Mouse (Mus musculus) spleen, postnatal 14 days (tissue): ENCODE data around the gene Fbxl7.

Experiments
- DNase-seq, 2 experiments: peaks; one replicate each; pipeline ENCODE4 v3.0.0; 2021 to 2022; ENCODE audit warnings: low spot score in 2 of 2

Fbxl7 gene

GRCm38 (mm10) chr15:26895251-26895711, at the start of gene Fbxl7:
Gene Fbxl7, minus strand, starts transcription at chr15:26895580.
- DNase-seq: peak in 1 of 2 experiments; percentile 8

GRCm38 (mm10) chr15:26922026-26922425, 26.6 kb upstream of the Fbxl7 start:
- DNase-seq: no peak

GRCm38 (mm10) chr15:26913427-26913826, 18.0 kb upstream of the Fbxl7 start:
- DNase-seq: no peak

- DNase-seq: no peak
Observed at GRCm38 (mm10) chr15:26895761-26896160, 381 bp upstream of the Fbxl7 start.

GRCm38 (mm10) chr15:26894801-26895229, 565 bp downstream of the Fbxl7 start:
- DNase-seq: no peak

- DNase-seq: no peak
Observed at GRCm38 (mm10) chr15:26894031-26894655, 1.2 kb downstream of the Fbxl7 start.

GRCm38 (mm10) chr15:26893136-26893535, 2.2 kb downstream of the Fbxl7 start:
- DNase-seq: no peak

GRCm38 (mm10) chr15:26889971-26890370, 5.4 kb downstream of the Fbxl7 start:
- DNase-seq: no peak

- no peak for DNase-seq
Observed at GRCm38 (mm10) chr15:26888170-26888569, 7.2 kb downstream of the Fbxl7 start.

GRCm38 (mm10) chr15:26885979-26886378, 9.4 kb downstream of the Fbxl7 start:
- no peak for DNase-seq

- no peak for DNase-seq
Observed at GRCm38 (mm10) chr15:26880212-26880956, 15.0 kb downstream of the Fbxl7 start.

GRCm38 (mm10) chr15:26875687-26876086, 19.7 kb downstream of the Fbxl7 start:
- DNase-seq: no peak

GRCm38 (mm10) chr15:26872234-26872633, 23.1 kb downstream of the Fbxl7 start:
- no peak for DNase-seq

- no peak for DNase-seq
Observed at GRCm38 (mm10) chr15:26869197-26869596, 26.2 kb downstream of the Fbxl7 start.

GRCm38 (mm10) chr15:26867521-26867920, 27.9 kb downstream of the Fbxl7 start:
- DNase-seq: no peak

- DNase-seq: no peak
Observed at GRCm38 (mm10) chr15:26862173-26862572, 33.2 kb downstream of the Fbxl7 start.

GRCm38 (mm10) chr15:26849626-26850025, 45.8 kb downstream of the Fbxl7 start:
- DNase-seq: no peak

- no peak for DNase-seq
Observed at GRCm38 (mm10) chr15:26842216-26842615, 53.2 kb downstream of the Fbxl7 start.

- DNase-seq: no peak
Observed at GRCm38 (mm10) chr15:26838386-26838785, 57.0 kb downstream of the Fbxl7 start.

- no peak for DNase-seq
Observed at GRCm38 (mm10) chr15:26837200-26837599, 58.2 kb downstream of the Fbxl7 start.

GRCm38 (mm10) chr15:26834415-26834814, 61.0 kb downstream of the Fbxl7 start:
- DNase-seq: no peak

- DNase-seq: no peak
Observed at GRCm38 (mm10) chr15:26831141-26831540, 64.2 kb downstream of the Fbxl7 start.

GRCm38 (mm10) chr15:26816931-26817330, 78.4 kb downstream of the Fbxl7 start:
- DNase-seq: no peak
